Mouse (Mus musculus) leukemia stem cell, adult 10-12 weeks (primary cell): ENCODE results near the gene Cd247. TPM values are rescaled to one million over a fixed set of nuclear protein-coding genes. Genes with fewer than 3 reads are reported as not detected.

Experiments used
- polyA plus RNA-seq: library from polyadenylated mRNA; stranded (reverse); fragments of >175 nt; gene quantifications from 2 replicates; pipeline ENCODE4 v1.2.3, GENCODE M21; 2012; ENCODE audit warnings: low replicate concordance

Cd247 gene
- 21.8 and 26.8 TPM in 2 replicates for polyA plus RNA-seq

DNA sequence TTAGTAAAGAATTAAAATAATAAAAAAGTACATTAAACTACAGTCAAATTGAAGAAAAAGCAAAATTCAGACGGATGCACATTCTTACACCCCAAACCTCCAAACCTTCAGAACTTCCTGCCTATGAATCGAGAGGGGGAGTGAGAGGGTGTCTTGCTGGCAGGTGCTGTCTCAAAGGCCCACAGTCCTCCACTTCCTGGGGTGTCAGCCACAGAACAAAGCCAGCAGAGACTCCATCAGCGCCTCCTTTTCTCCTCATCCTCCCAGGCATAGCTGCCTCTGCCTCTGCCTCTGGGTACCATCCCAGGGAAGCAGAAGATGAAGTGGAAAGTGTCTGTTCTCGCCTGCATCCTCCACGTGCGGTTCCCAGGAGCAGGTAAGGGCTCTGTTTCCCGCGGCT is at the start of gene Cd247:
Cd247 (plus strand) TSS at position 171 of the 400 bp plus-strand sequence.

DNA sequence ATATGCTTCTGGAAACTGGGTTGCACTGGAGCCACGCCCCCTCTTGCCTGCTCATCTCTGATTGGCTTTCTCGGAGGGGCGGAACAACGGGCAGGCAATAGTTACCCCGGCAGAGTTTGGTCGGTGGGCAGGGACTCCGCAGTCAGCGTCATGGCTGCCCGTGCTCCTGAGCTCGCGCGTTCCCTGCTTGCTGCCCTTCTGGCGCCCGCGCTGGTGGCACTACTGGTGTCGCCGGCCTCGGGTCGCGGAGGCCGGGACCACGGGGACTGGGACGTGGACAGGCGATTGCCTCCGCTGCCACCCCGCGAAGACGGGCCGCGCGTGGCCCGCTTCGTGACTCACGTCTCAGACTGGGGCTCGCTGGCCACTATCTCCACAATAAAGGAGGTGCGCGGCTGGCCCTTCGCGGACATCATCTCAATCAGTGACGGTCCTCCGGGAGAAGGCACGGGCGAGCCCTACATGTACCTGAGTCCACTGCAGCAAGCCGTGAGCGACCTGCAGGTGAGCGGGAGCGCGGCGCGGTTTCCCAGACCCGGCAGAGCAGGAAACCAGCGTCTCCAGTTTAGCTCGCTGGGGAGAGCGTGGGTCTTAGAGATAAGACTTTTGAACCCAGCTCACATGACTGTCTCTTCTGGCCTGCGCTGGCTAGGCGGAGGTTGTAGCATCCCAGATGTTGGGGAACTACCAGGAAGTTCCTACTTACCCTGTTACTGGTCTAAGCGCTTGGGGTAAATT is 24.7 kb upstream of the Cd247 start, which contains the start of gene Creg1:
Creg1 (plus strand) TSS at position 112 of the 738 bp plus-strand sequence.

Other genes with a start within 250 kb of the Cd247 start
- 1.4 and 2.1 TPM in 2 replicates for gene Mpzl1, start 154.1 kb upstream of the Cd247 start, polyA plus RNA-seq
- gene Rcsd1, start 78.9 kb upstream of the Cd247 start, polyA plus RNA-seq = 18.7 and 22.4 TPM in 2 replicates
- 223 and 236 TPM in 2 replicates for gene Creg1, start 24.9 kb upstream of the Cd247 start, polyA plus RNA-seq
- 27.8 and 31.2 TPM in 2 replicates for gene Pou2f1, start 214.0 kb downstream of the Cd247 start, polyA plus RNA-seq